Mouse (Mus musculus) midbrain, embryonic 13.5 days (tissue): Measurements from ENCODE around the gene Tmem72. TPM values are rescaled to one million over a fixed set of nuclear protein-coding genes. Genes with fewer than 3 reads are reported as not detected.

ENCODE experiments used
- ATAC-seq: fragments of 200-750 bp; cut with Nextera tagmentation; 2 replicates; pipeline ENCODE4 v1.8.0; 2017; ENCODE audit warnings: mild to moderate bottlenecking, moderate TSS enrichment, moderate library complexity
- H3K27ac ChIP-seq: fragments of 300-500 bp; sonication (generic); 2 replicates; pipeline ENCODE4 v1.5.1; 2015; ENCODE audit warnings: inconsistent platforms, mild to moderate bottlenecking, moderate library complexity
- H3K27me3 ChIP-seq: fragments of 300-500 bp; sonication (generic); 2 replicates; pipeline ENCODE4 v1.6.1; 2015; ENCODE audit warnings: mild to moderate bottlenecking, inconsistent platforms
- H3K36me3 ChIP-seq: fragments of 300-500 bp; sonication (generic); 2 replicates; pipeline ENCODE4 v1.6.1; 2015; ENCODE audit warnings: mild to moderate bottlenecking, inconsistent platforms
- H3K4me1 ChIP-seq: fragments of 300-500 bp; sonication (generic); replicated peaks from 2 replicates; pipeline ENCODE4 v1.6.1; 2015; ENCODE audit warnings: inconsistent platforms
- H3K4me2 ChIP-seq: fragments of 300-500 bp; sonication (generic); replicated peaks from 2 replicates; pipeline ENCODE4 v1.6.1; 2015; ENCODE audit warnings: moderate library complexity, mild to moderate bottlenecking, inconsistent platforms
- H3K4me3 ChIP-seq: fragments of 300-500 bp; sonication (generic); replicated peaks from 2 replicates; pipeline ENCODE4 v1.5.1; 2015; ENCODE audit warnings: mild to moderate bottlenecking, inconsistent platforms
- H3K9ac ChIP-seq: fragments of 300-500 bp; sonication (generic); replicated peaks from 2 replicates; pipeline ENCODE4 v1.6.1; 2015; ENCODE audit warnings: mild to moderate bottlenecking, inconsistent platforms
- H3K9me3 ChIP-seq: fragments of 300-500 bp; sonication (generic); 2 replicates; pipeline ENCODE4 v1.6.1; 2016; ENCODE audit warnings: mild to moderate bottlenecking, inconsistent platforms
- WGBS: fragments of 180-500 bp; shearing (Covaris S2); methylation state at CpG from one replicate; pipeline ENCODE4 v1.1.7; 2015; 5-methylcytosine and 5-hydroxymethylcytosine counted together
- polyA plus RNA-seq: library from polyadenylated mRNA; unstranded; fragments of >200 nt; fragmentation: Nextera tagmentation; extraction: Ambion mirVana; gene quantifications from 2 replicates; pipeline ENCODE4 v1.2.1, GENCODE M21; 2015

Gene Tmem72
- polyA plus RNA-seq, 1 experiment from 2014 or later, result 0.23 TPM

DNA sequence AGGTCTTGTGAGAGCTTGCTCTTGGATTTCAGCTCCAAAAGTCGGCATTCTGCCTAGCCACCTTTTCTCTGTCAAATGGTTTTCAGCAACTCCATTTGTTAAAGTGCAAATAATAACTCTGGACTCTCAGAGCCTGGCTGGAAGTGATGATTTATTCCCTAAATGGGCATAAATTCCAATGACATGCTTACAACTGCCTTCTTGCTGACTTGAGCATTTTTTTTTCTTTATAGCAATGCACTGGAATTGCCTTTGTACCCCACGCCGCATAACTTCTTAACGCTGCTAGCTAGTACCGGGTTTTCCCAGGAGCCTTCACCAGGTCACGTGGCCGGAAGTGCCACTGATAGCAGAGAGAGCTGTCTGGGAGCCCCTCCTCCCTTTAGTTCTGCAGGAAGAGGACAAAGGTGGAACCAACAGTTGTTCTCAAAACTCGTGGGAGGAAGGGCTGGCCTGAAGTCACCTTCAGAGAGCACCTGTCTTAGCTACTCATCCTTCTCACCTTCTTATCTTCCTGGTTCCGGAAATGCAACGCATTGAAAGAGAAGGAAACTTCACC is 40.3 kb downstream of the Tmem72 start:
- Histone ChIP-seq H3K36me3 (no peaks in the 10 kb centered on the region), H3K9ac (no peak overlapping the region), H3K4me3 (no peak overlapping the region), H3K27me3 (peaks cover 2% of the 10 kb centered on the region; the same call in 1 of the 2 replicates), H3K9me3 (no peaks in the 10 kb centered on the region), H3K4me1 (peaks cover 29% of the 10 kb centered on the region), H3K4me2 (no peak overlapping the region), H3K27ac (no peak overlapping the region)
- 83% methylated on average over 10 of the region's 10 CpGs for WGBS
- no peak for ATAC-seq

DNA sequence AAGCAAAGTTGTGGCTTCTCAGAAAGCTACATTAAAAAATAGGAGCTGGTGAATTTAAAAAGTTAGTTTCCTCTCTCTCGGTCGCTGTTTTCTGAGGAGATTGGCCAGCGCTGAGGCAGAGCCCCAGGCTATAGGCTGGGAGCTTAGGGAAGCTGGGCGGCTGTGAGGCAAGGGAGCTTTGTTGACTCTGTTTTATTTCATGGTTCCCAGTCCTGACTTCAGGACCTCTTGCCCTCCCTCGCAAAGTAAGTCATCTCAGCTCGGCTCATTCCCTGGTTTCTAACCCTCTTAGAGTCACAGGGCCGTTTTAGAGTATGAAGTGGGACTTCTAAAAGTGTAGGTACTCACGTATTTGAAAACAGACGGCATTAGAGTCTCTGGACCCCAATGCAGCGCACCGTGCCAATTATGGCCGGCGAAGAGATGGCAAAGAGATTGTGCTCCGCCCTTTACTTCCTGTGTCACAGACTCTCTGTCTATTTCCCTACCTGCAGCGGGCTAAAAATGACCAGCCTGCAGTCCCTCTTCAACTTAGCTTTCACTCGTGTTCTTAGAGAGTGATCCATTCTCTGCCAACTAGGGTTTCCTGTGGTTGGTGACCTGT is 42.3 kb downstream of the Tmem72 start:
- Histone ChIP-seq H3K4me1 (peaks cover 49% of the 10 kb centered on the region), H3K27me3 (peaks cover 2% of the 10 kb centered on the region; the same call in 1 of the 2 replicates), H3K27ac (peak overlapping the region; percentile 53), H3K9me3 (no peaks in the 10 kb centered on the region), H3K4me2 (peak overlapping the region; percentile 93), H3K9ac (peak overlapping the region; percentile 67), H3K4me3 (peak overlapping the region; percentile 59), H3K36me3 (no peaks in the 10 kb centered on the region)
- ATAC-seq, result no peak
- WGBS, result 23% methylated on average over 16 of the region's 16 CpGs

DNA sequence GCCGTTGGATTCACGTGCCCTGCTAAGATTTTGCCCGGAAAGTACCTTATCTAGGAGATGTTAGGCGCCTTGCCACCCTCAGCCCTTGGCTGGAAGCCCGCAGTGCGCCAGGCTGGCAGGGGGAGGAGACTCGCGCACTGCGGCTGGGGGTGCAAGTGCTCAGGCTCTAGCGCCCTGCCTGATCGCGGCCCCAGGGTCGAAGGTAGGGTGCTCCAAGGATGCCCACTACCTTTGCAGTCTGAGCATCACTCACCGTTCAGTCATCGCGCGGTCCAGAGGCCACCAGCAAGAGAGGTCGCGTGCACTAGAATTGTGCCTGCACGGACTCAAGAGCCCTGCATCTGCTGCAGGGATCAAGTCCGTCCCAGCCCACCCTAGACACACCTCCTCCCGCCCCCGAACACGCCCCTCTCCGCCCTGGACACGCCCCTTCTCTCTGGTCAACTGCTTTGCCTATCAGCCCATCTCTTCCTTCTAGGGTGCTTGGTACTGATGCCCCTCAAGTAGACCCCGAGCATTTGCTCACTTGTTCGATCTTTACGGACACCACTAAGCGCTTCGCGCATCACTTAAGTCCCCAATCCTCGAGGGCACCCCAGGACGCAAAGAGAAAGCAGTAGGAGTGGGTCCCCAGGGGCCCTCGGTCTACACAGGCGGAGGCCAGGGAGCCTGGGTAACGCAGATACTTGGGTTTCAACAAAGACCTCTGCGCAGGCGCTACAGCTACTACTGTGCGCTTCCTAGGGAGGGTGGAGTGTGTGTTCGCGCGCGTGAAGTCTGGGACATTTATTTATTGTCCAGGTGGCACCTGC is 43.0 kb downstream of the Tmem72 start, which contains the start of gene Rassf4:
Gene Rassf4 (minus strand): TSS at position 482 of the 812 bp plus-strand sequence.
- peak; percentile 89 for ATAC-seq
- no peaks in the 10 kb centered on the region for H3K36me3 ChIP-seq
- WGBS, result under 1% methylated on average over 44 of the region's 44 CpGs
- H3K27ac ChIP-seq, result peak within 1 kb of the TSS; percentile 53
- peak within 1 kb of the TSS; percentile 59 for H3K4me3 ChIP-seq
- peaks cover 2% of the 10 kb centered on the region; the same call in 1 of the 2 replicates for H3K27me3 ChIP-seq
- peak within 1 kb of the TSS; percentile 67 for H3K9ac ChIP-seq
- H3K4me2 ChIP-seq, result peak within 1 kb of the TSS; percentile 93
- H3K4me1 ChIP-seq, result peaks cover 56% of the 10 kb centered on the region
- no peaks in the 10 kb centered on the region for H3K9me3 ChIP-seq

DNA sequence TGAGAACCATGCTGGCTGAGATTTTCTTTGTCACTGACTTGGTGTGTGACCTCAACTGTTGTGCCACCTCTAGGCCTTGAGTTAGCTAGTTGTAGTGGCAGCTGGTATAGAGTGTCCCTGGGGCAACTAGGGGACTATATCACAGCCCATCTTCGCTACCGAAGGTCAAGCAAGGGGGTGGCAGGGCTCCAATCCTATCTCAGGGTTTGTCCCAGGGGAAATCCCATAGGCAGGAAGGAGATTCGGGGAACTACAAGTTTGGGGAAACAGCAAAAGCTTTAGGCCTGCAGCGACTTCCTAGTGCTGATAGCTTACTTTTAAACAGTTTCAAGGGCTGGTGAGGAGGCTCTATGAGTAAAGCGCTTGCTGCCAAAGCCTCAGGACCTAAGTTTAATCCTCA is 44.4 kb downstream of the Tmem72 start:
- Histone ChIP-seq H3K9me3 (no peaks in the 10 kb centered on the region), H3K4me2 (peak overlapping the region; percentile 93), H3K27me3 (peaks cover 2% of the 10 kb centered on the region; the same call in 1 of the 2 replicates), H3K9ac (no peak overlapping the region; the same call in 1 of the 2 replicates), H3K27ac (peak overlapping the region; percentile 30; the same call in 1 of the 2 replicates), H3K4me1 (peaks cover 64% of the 10 kb centered on the region), H3K4me3 (peak overlapping the region; percentile 59), H3K36me3 (no peaks in the 10 kb centered on the region)
- WGBS, result 61% methylated on average over 5 of the region's 5 CpGs
- no peak for ATAC-seq

DNA sequence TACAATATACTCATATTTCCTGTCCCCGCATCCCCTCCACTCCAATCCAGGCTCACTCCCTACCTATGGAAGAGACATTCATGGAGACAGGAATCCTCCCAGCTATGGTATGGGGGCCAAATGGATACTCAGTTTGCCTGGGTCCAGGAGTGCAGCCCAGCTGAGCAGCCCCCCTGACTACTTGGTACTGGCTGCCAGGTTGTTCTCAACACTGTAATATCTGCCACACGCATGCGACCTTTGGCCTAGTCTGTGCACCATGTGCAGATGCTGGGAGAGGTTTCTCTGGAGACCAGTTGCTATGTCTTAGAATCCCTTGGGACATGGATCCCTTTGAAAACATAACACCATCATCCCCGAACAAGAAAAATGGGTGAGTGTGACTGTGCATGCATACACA is 44.9 kb downstream of the Tmem72 start:
- WGBS, result 70% methylated on average over 4 of the region's 4 CpGs
- no peak overlapping the region for H3K4me3 ChIP-seq
- H3K9ac ChIP-seq, result no peak overlapping the region
- H3K9me3 ChIP-seq, result no peaks in the 10 kb centered on the region
- H3K36me3 ChIP-seq, result no peaks in the 10 kb centered on the region
- H3K4me2 ChIP-seq, result peak overlapping the region; percentile 93
- peaks cover 69% of the 10 kb centered on the region for H3K4me1 ChIP-seq
- no peak for ATAC-seq
- H3K27me3 ChIP-seq, result peaks cover 2% of the 10 kb centered on the region; the same call in 1 of the 2 replicates
- no peak overlapping the region; the same call in 1 of the 2 replicates for H3K27ac ChIP-seq

DNA sequence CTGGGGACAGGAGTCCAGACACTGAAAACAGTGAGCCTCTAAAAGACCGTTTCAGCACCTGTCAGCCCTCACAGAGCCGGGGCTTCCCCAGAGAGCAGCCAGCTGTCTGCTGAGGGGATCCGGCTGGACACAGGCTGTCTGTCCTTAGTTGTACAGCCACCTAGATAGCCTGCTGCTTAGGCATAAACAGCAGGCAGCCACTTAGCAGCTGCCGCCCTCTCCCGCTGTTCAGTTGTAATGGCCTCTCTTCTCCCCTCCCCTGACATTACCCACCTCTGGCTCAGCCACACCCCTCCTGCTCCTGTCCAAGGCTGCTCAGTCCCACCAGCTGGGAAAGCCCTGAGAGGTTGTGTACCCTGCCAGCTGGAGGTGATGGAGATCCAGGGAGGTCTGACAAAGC is 45.7 kb downstream of the Tmem72 start:
- WGBS, result 0% methylated on average over 5 of the region's 5 CpGs
- Histone ChIP-seq H3K27me3 (peaks cover 2% of the 10 kb centered on the region; the same call in 1 of the 2 replicates), H3K27ac (peak overlapping the region; percentile 75), H3K9ac (peak overlapping the region; percentile 25; the same call in 1 of the 2 replicates), H3K36me3 (no peaks in the 10 kb centered on the region), H3K9me3 (no peaks in the 10 kb centered on the region), H3K4me2 (peak overlapping the region; percentile 93), H3K4me3 (0 out of 2 replicates have a peak overlapping the region, but pooled peaks have one; percentile 4), H3K4me1 (peaks cover 75% of the 10 kb centered on the region)
- ATAC-seq, result peak; percentile 44

DNA sequence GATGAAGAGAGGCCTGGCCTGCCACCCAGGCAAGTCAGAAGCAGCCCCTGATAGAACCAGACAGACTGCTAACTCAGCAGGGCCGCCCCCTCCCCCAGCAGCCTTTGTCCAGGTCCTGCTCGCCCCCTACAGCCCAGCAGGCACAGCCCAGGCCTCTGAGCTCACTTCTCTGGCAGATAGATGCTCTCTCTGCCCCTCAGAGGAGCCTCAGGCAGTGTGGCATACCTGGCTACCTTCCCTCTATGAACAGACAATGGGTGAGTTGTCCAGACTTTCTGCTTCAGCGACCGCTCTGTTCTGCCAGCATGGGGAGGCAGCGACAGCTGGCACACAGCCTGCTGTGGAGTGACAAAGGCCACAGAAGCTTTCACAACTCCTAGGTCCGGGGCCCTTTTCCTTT is 46.6 kb downstream of the Tmem72 start:
- Histone ChIP-seq H3K27ac (peak overlapping the region; percentile 75), H3K27me3 (peaks cover 2% of the 10 kb centered on the region; the same call in 1 of the 2 replicates), H3K4me3 (no peak overlapping the region), H3K36me3 (no peaks in the 10 kb centered on the region), H3K9ac (peak overlapping the region; percentile 24; the same call in 1 of the 2 replicates), H3K9me3 (no peaks in the 10 kb centered on the region), H3K4me2 (peak overlapping the region; percentile 93), H3K4me1 (peaks cover 75% of the 10 kb centered on the region)
- ATAC-seq, result peak; percentile 14; the same call in 1 of the 2 replicates
- WGBS, result 13% methylated on average over 6 of the region's 6 CpGs

DNA sequence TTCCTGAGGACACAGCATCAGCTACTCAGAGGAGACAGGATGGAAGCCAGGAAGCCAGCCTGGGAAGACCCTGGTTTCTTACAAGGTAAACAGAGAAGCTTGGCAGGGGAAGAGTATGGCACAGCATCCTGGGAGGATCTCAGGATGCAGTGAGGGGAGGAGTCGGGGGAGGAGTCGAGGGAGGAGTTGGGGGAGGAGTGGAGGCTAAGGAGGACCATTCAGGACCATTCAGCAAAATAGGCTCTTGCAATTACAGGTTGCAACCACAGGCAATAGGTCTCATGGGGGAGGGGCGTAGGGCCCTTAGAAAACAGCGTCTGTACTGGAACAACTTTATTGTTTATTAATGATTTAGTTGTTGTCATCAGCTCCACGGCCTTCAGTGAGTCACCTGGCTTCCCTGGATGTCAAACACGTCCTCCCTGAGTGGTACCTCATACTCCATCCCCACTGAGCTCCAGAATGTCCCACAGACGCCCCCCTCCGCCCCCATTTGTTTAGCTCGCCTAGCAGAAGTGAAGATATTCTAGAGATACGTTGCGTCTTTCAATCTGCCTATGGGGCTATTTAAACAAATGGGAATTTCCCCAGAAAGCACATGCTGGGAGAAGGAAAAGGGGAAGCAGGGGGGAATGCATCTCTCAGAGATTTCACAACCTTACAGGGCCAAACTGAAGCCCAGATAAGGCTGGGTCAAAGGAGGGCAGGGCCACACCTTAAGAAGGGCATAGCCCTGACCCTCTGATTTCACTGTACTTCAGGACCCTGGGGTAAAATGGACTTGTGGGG is 47.8 kb downstream of the Tmem72 start:
- no peak overlapping the region for H3K4me2 ChIP-seq
- peaks cover 67% of the 10 kb centered on the region for H3K4me1 ChIP-seq
- no peak overlapping the region for H3K9ac ChIP-seq
- no peak overlapping the region for H3K4me3 ChIP-seq
- H3K27ac ChIP-seq, result no peak overlapping the region
- WGBS, result 48% methylated on average over 11 of the region's 11 CpGs
- peaks cover 2% of the 10 kb centered on the region; the same call in 1 of the 2 replicates for H3K27me3 ChIP-seq
- no peaks in the 10 kb centered on the region for H3K36me3 ChIP-seq
- H3K9me3 ChIP-seq, result no peaks in the 10 kb centered on the region
- no peak for ATAC-seq

DNA sequence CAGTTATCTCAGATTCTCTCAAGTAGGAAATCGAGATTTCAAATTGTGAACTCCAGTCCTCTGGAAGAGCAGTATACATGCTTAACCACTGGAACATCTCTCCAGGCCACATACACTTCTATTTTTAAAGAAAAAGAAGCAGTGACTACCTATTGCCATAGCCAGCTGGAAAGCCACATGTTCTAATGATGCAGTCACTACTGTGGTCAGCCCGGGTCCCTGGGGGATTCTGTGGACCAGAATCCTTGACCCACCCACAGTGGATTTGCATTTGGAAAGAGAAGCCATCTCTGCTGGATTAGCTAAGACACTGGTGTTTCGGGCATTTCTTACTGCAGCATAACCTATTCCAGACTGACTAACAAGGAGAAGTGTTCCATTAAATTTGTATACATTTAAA is 49.3 kb downstream of the Tmem72 start:
- peaks cover 55% of the 10 kb centered on the region for H3K4me1 ChIP-seq
- H3K36me3 ChIP-seq, result no peaks in the 10 kb centered on the region
- H3K4me3 ChIP-seq, result no peak overlapping the region
- WGBS, result 44% methylated on average over 3 of the region's 3 CpGs
- no peaks in the 10 kb centered on the region for H3K9me3 ChIP-seq
- ATAC-seq, result no peak
- H3K9ac ChIP-seq, result no peak overlapping the region
- H3K27ac ChIP-seq, result 0 out of 2 replicates have a peak overlapping the region, but pooled peaks have one; percentile 36
- H3K27me3 ChIP-seq, result peaks cover 2% of the 10 kb centered on the region; the same call in 1 of the 2 replicates
- no peak overlapping the region for H3K4me2 ChIP-seq

DNA sequence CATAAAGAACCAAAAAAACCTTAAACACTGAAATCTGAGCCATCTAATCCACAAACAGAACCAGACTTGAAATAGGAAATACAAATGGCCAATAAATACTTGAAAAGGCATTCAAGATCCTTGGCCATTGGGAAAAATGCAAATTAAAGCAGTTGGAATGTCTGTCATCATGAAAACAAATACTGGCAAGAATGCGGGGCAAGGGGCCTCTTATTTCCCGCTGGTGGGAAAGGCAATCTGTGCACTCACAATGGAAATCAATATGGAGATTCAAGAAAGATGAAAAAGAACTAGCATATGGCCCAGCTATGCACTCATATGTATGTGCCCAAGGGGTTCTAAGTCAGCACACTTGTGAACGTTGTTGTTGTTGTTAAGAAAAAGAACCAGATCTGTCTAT is 49.8 kb downstream of the Tmem72 start:
- Histone ChIP-seq H3K4me3 (no peak overlapping the region), H3K9me3 (no peaks in the 10 kb centered on the region), H3K27ac (0 out of 2 replicates have a peak overlapping the region, but pooled peaks have one; percentile 35), H3K36me3 (no peaks in the 10 kb centered on the region), H3K27me3 (no peaks in the 10 kb centered on the region; the same call in 1 of the 2 replicates), H3K4me2 (no peak overlapping the region), H3K9ac (no peak overlapping the region), H3K4me1 (peaks cover 50% of the 10 kb centered on the region)
- no peak for ATAC-seq
- 16% methylated on average over 3 of the region's 3 CpGs for WGBS

DNA sequence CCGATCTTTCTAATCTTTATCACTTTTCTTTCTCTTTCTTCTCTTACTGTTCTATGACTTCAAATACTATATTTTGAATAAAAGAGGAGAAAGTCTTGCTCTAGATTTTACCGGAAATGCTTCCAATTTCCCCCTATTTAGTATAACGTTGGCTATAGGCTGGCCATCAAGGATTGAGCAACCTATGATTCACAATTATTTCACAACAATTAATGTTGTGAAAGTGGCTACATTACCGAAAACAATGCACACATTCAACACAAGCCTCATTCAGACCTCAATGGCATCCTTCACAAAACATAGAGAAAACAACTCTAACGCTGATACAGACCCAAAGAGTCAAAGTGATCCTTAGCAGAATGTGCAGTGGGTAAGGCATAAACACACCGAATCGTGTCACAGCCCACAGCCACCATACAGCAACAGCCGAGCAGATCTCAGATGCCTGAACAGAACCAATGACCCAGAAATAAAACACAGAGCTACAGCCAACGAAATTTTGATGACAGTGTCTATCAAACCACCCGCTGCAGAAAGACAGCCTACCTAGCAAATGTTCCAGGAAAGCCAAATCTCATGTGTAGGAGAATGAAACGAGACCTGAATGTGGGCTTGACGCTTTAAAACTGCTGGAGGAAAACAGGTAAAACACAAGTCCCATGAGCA is 50.5 kb downstream of the Tmem72 start:
- H3K4me3 ChIP-seq, result no peak overlapping the region
- no peaks in the 10 kb centered on the region for H3K36me3 ChIP-seq
- H3K9ac ChIP-seq, result no peak overlapping the region
- H3K9me3 ChIP-seq, result no peaks in the 10 kb centered on the region
- ATAC-seq, result no peak
- peaks cover 44% of the 10 kb centered on the region for H3K4me1 ChIP-seq
- no peak overlapping the region for H3K27ac ChIP-seq
- H3K27me3 ChIP-seq, result no peaks in the 10 kb centered on the region
- H3K4me2 ChIP-seq, result no peak overlapping the region
- WGBS, result 76% methylated on average over 12 of the region's 12 CpGs
